Mouse (Mus musculus) megakaryocyte, embryonic 14.5 days (primary cell): Measurements from ENCODE around the gene Ino80d. TPM values are rescaled to one million over a fixed set of nuclear protein-coding genes. Genes with fewer than 3 reads are reported as not detected.

Experiments
- H3K27me3 ChIP-seq: replicated peaks from 2 replicates; pipeline ENCODE3; 2012; ENCODE audit warnings: inconsistent platforms
- H3K36me3 ChIP-seq: replicated peaks from 2 replicates; pipeline ENCODE3; 2012; ENCODE audit warnings: low read length, inconsistent platforms, mixed read lengths
- H3K4me1 ChIP-seq: 2 replicates; pipeline ENCODE4 v1.6.1; 2012; ENCODE audit warnings: inconsistent platforms
- H3K4me3 ChIP-seq: replicated peaks from 2 replicates; pipeline ENCODE3; 2012; ENCODE audit warnings: moderate library complexity, mild to moderate bottlenecking, inconsistent platforms
- H3K9me3 ChIP-seq: 2 replicates; pipeline ENCODE4 v1.6.1; 2012; ENCODE audit warnings: inconsistent platforms
- FLI1 ChIP-seq: IDR thresholded peaks from 2 replicates; pipeline ENCODE4 v1.6.1; 2012; ENCODE audit warnings: low read length, inconsistent platforms, mixed read lengths
- GATA1 ChIP-seq: IDR thresholded peaks from 3 replicates; pipeline ENCODE4 v1.6.1; 2012; ENCODE audit warnings: mixed read lengths, low read length, inconsistent platforms, borderline replicate concordance
- polyA plus RNA-seq: library from polyadenylated mRNA; stranded (reverse); fragments of >175 nt; gene quantifications from 2 replicates; pipeline ENCODE4 v1.2.3, GENCODE M21; 2012; ENCODE audit warnings: low replicate concordance; ENCODE audit not compliant: insufficient read depth

Gene Ino80d
- polyA plus RNA-seq, 1 experiment: 2.3 TPM

GRCm38 (mm10) chr1:62956526-62956925, 157.9 kb downstream of the Ino80d start:
- peaks cover 16% of the 10 kb centered on the region for H3K27me3 ChIP-seq
- H3K4me1 ChIP-seq: no peaks in the 10 kb centered on the region
- no peaks in the 10 kb centered on the region for H3K36me3 ChIP-seq
- H3K4me3 ChIP-seq: no peak overlapping the region
- TF ChIP-seq FLI1 (no peak), GATA1 (no peak)
- no peaks in the 10 kb centered on the region for H3K9me3 ChIP-seq

GRCm38 (mm10) chr1:62955340-62955739, 159.1 kb downstream of the Ino80d start:
- Histone ChIP-seq H3K9me3 (no peaks in the 10 kb centered on the region), H3K4me3 (no peak overlapping the region), H3K4me1 (no peaks in the 10 kb centered on the region), H3K27me3 (peaks cover 11% of the 10 kb centered on the region), H3K36me3 (no peaks in the 10 kb centered on the region)
- TF ChIP-seq GATA1 (no peak), FLI1 (no peak)

- no peak for TF ChIP-seq GATA1
- no peak for TF ChIP-seq FLI1
- Histone ChIP-seq H3K9me3 (no peaks in the 10 kb centered on the region), H3K27me3 (peaks cover 5% of the 10 kb centered on the region), H3K36me3 (no peaks in the 10 kb centered on the region), H3K4me1 (no peaks in the 10 kb centered on the region), H3K4me3 (no peak overlapping the region)
Measured at GRCm38 (mm10) chr1:62953036-62953435, 161.4 kb downstream of the Ino80d start.

GRCm38 (mm10) chr1:62952319-62952718, 162.1 kb downstream of the Ino80d start:
- H3K4me3 ChIP-seq: no peak overlapping the region
- no peaks in the 10 kb centered on the region for H3K9me3 ChIP-seq
- H3K27me3 ChIP-seq: peaks cover 5% of the 10 kb centered on the region
- H3K36me3 ChIP-seq: no peaks in the 10 kb centered on the region
- TF ChIP-seq GATA1: no peak
- TF ChIP-seq FLI1: no peak
- H3K4me1 ChIP-seq: no peaks in the 10 kb centered on the region

- Histone ChIP-seq H3K9me3 (no peaks in the 10 kb centered on the region), H3K36me3 (no peaks in the 10 kb centered on the region), H3K4me1 (no peaks in the 10 kb centered on the region), H3K27me3 (peaks cover 2% of the 10 kb centered on the region), H3K4me3 (no peak overlapping the region)
- TF ChIP-seq FLI1 (no peak), GATA1 (no peak)
Measured at GRCm38 (mm10) chr1:62951067-62951809, 163.2 kb downstream of the Ino80d start.

GRCm38 (mm10) chr1:62950526-62950925, 163.9 kb downstream of the Ino80d start:
- Histone ChIP-seq H3K9me3 (no peaks in the 10 kb centered on the region), H3K4me1 (no peaks in the 10 kb centered on the region)

GRCm38 (mm10) chr1:62947807-62948206, 166.7 kb downstream of the Ino80d start:
- Histone ChIP-seq H3K4me1 (no peaks in the 10 kb centered on the region), H3K4me3 (no peak overlapping the region), H3K27me3 (no peaks in the 10 kb centered on the region), H3K9me3 (no peaks in the 10 kb centered on the region), H3K36me3 (no peaks in the 10 kb centered on the region)
- no peak for TF ChIP-seq GATA1
- TF ChIP-seq FLI1: no peak

More at GRCm38 (mm10) chr1:62950526-62950925, 163.9 kb downstream of the Ino80d start:
- no peaks in the 10 kb centered on the region for H3K27me3 ChIP-seq
- TF ChIP-seq FLI1 (no peak), GATA1 (no peak)
- no peak overlapping the region for H3K4me3 ChIP-seq
- H3K36me3 ChIP-seq: no peaks in the 10 kb centered on the region

GRCm38 (mm10) chr1:62946987-62947386, 167.5 kb downstream of the Ino80d start:
- Histone ChIP-seq H3K27me3 (no peaks in the 10 kb centered on the region), H3K9me3 (no peaks in the 10 kb centered on the region), H3K4me1 (no peaks in the 10 kb centered on the region), H3K4me3 (no peak overlapping the region), H3K36me3 (no peaks in the 10 kb centered on the region)
- TF ChIP-seq GATA1 (no peak), FLI1 (no peak)

GRCm38 (mm10) chr1:62934752-62935329, 179.6 kb downstream of the Ino80d start:
- Histone ChIP-seq H3K4me1 (no peaks in the 10 kb centered on the region; the same call in 1 of the 2 replicates), H3K9me3 (no peaks in the 10 kb centered on the region), H3K4me3 (no peak overlapping the region), H3K36me3 (no peaks in the 10 kb centered on the region), H3K27me3 (peaks cover 4% of the 10 kb centered on the region)
- no peak for TF ChIP-seq FLI1
- no peak for TF ChIP-seq GATA1

GRCm38 (mm10) chr1:62934100-62934513, 180.4 kb downstream of the Ino80d start:
- Histone ChIP-seq H3K9me3 (no peaks in the 10 kb centered on the region), H3K36me3 (no peaks in the 10 kb centered on the region), H3K4me1 (no peaks in the 10 kb centered on the region; the same call in 1 of the 2 replicates), H3K27me3 (peaks cover 4% of the 10 kb centered on the region), H3K4me3 (no peak overlapping the region)
- no peak for TF ChIP-seq GATA1
- no peak for TF ChIP-seq FLI1
